Mouse (Mus musculus) lung, embryonic 15.5 days (tissue): Measurements from ENCODE around the gene Lmx1a. TPM values are rescaled to one million over a fixed set of nuclear protein-coding genes. Genes with fewer than 3 reads are reported as not detected.

Experiments used
- ATAC-seq: fragments of 200-750 bp; cut with Nextera tagmentation; 2 replicates; pipeline ENCODE4 v1.8.0; 2017; ENCODE audit warnings: moderate number of reproducible peaks, borderline replicate concordance; ENCODE audit not compliant: low FRiP score, low TSS enrichment; ENCODE audit errors: extremely low read depth
- H3K27ac ChIP-seq: fragments of 300-500 bp; sonication (generic); 2 replicates; pipeline ENCODE4 v1.5.1; 2015; ENCODE audit warnings: moderate library complexity, mild to moderate bottlenecking, inconsistent platforms
- H3K27me3 ChIP-seq: fragments of 300-500 bp; sonication (generic); 2 replicates; pipeline ENCODE4 v1.6.1; 2015; ENCODE audit warnings: inconsistent platforms
- H3K36me3 ChIP-seq: fragments of 300-500 bp; sonication (generic); 2 replicates; pipeline ENCODE4 v1.6.1; 2015; ENCODE audit warnings: inconsistent platforms
- H3K4me1 ChIP-seq: fragments of 300-500 bp; sonication (generic); 2 replicates; pipeline ENCODE4 v1.6.1; 2015; ENCODE audit warnings: inconsistent platforms
- H3K4me2 ChIP-seq: fragments of 300-500 bp; sonication (generic); 2 replicates; pipeline ENCODE4 v1.6.1; 2015; ENCODE audit warnings: inconsistent platforms, mild to moderate bottlenecking, moderate library complexity
- H3K4me3 ChIP-seq: fragments of 300-500 bp; sonication (generic); 2 replicates; pipeline ENCODE4 v1.5.1; 2015; ENCODE audit warnings: mild to moderate bottlenecking, inconsistent platforms
- H3K9ac ChIP-seq: fragments of 300-500 bp; sonication (generic); 2 replicates; pipeline ENCODE4 v1.6.1; 2015; ENCODE audit warnings: inconsistent platforms
- H3K9me3 ChIP-seq: fragments of 300-500 bp; sonication (generic); 2 replicates; pipeline ENCODE4 v1.6.1; 2016; ENCODE audit warnings: inconsistent platforms
- WGBS: fragments of 180-500 bp; shearing (Covaris S2); methylation state at CpG from one replicate; pipeline ENCODE4 v1.1.7; 2015; 5-methylcytosine and 5-hydroxymethylcytosine counted together
- polyA plus RNA-seq: library from polyadenylated mRNA; unstranded; fragments of >200 nt; fragmentation: Nextera tagmentation; extraction: Ambion mirVana; gene quantifications from 2 replicates; pipeline ENCODE4 v1.2.1, GENCODE M21; 2015

Lmx1a gene
- polyA plus RNA-seq: 0.06 TPM in 1 of 2 replicates, not detected in the other

- WGBS: 0% methylated on average over 3 of the region's 3 CpGs
- Histone ChIP-seq H3K9ac (peak within 1 kb of the TSS; percentile 31; the same call in 1 of the 2 replicates), H3K4me3 (peak within 1 kb of the TSS; percentile 49), H3K4me2 (peak within 1 kb of the TSS; percentile 94), H3K27ac (no peak within 1 kb of the TSS), H3K27me3 (peaks cover 86% of the 10 kb centered on the region), H3K4me1 (peaks cover 21% of the 10 kb centered on the region), H3K9me3 (no peaks in the 10 kb centered on the region), H3K36me3 (no peaks in the 10 kb centered on the region)
- ATAC-seq: no peak
Observed at GRCm38 (mm10) chr1:167689232-167689261, at the start of gene Lmx1a. Gene Lmx1a (plus strand): TSS chr1:167689237.

GRCm38 (mm10) chr1:167644866-167645537, 44.0 kb upstream of the Lmx1a start:
- 0 out of 2 replicates have a peak, but pooled peaks have one; percentile 19 for ATAC-seq
- 0 out of 2 replicates have a peak, but pooled peaks cover 3% of the 10 kb centered on the region for H3K4me1 ChIP-seq
- H3K9ac ChIP-seq: no peak overlapping the region
- H3K9me3 ChIP-seq: no peaks in the 10 kb centered on the region
- peaks cover 20% of the 10 kb centered on the region; the same call in 1 of the 2 replicates for H3K27me3 ChIP-seq
- no peaks in the 10 kb centered on the region for H3K36me3 ChIP-seq
- WGBS: 16% methylated on average over 16 of the region's 16 CpGs
- H3K27ac ChIP-seq: no peak overlapping the region
- H3K4me3 ChIP-seq: no peak overlapping the region
- H3K4me2 ChIP-seq: 0 out of 2 replicates have a peak overlapping the region, but pooled peaks have one; percentile 27

- Histone ChIP-seq H3K4me2 (no peak overlapping the region), H3K9me3 (no peaks in the 10 kb centered on the region), H3K36me3 (no peaks in the 10 kb centered on the region), H3K27ac (no peak overlapping the region), H3K27me3 (peaks cover 10% of the 10 kb centered on the region; the same call in 1 of the 2 replicates), H3K4me1 (0 out of 2 replicates have a peak, but pooled peaks cover 3% of the 10 kb centered on the region), H3K4me3 (no peak overlapping the region), H3K9ac (no peak overlapping the region)
- ATAC-seq: no peak
- 90% methylated on average over 3 of the region's 3 CpGs for WGBS
Observed at GRCm38 (mm10) chr1:167648670-167649069, 40.4 kb upstream of the Lmx1a start.

GRCm38 (mm10) chr1:167649122-167649633, 39.9 kb upstream of the Lmx1a start:
- H3K36me3 ChIP-seq: no peaks in the 10 kb centered on the region
- no peak overlapping the region for H3K4me3 ChIP-seq
- H3K27me3 ChIP-seq: peaks cover 7% of the 10 kb centered on the region; the same call in 1 of the 2 replicates
- 56% methylated on average over 11 of the region's 11 CpGs for WGBS
- 0 out of 2 replicates have a peak, but pooled peaks cover 3% of the 10 kb centered on the region for H3K4me1 ChIP-seq
- H3K9ac ChIP-seq: no peak overlapping the region
- H3K9me3 ChIP-seq: no peaks in the 10 kb centered on the region
- no peak overlapping the region for H3K4me2 ChIP-seq
- H3K27ac ChIP-seq: no peak overlapping the region
- ATAC-seq: no peak

- Histone ChIP-seq H3K9ac (no peak overlapping the region), H3K4me2 (no peak overlapping the region), H3K4me3 (no peak overlapping the region), H3K27ac (no peak overlapping the region), H3K36me3 (no peaks in the 10 kb centered on the region), H3K27me3 (peaks cover 7% of the 10 kb centered on the region; the same call in 1 of the 2 replicates), H3K4me1 (no peaks in the 10 kb centered on the region), H3K9me3 (no peaks in the 10 kb centered on the region)
- no peak for ATAC-seq
- 81% methylated on average over 2 of the region's 2 CpGs for WGBS
Observed at GRCm38 (mm10) chr1:167652336-167652735, 36.7 kb upstream of the Lmx1a start.

- no peaks in the 10 kb centered on the region for H3K9me3 ChIP-seq
- H3K9ac ChIP-seq: no peak overlapping the region
- H3K4me1 ChIP-seq: peaks cover 13% of the 10 kb centered on the region
- WGBS: 74% methylated on average over 3 of the region's 3 CpGs
- no peak overlapping the region for H3K27ac ChIP-seq
- peaks cover 65% of the 10 kb centered on the region for H3K27me3 ChIP-seq
- no peak overlapping the region for H3K4me2 ChIP-seq
- ATAC-seq: no peak
- H3K4me3 ChIP-seq: no peak overlapping the region
- no peaks in the 10 kb centered on the region for H3K36me3 ChIP-seq
Observed at GRCm38 (mm10) chr1:167659065-167659464, 30.0 kb upstream of the Lmx1a start.

GRCm38 (mm10) chr1:167660521-167661101, 28.4 kb upstream of the Lmx1a start:
- H3K27me3 ChIP-seq: peaks cover 66% of the 10 kb centered on the region
- 2% methylated on average over 21 of the region's 21 CpGs for WGBS
- H3K27ac ChIP-seq: no peak overlapping the region
- peaks cover 13% of the 10 kb centered on the region for H3K4me1 ChIP-seq
- peak overlapping the region; percentile 11 for H3K4me3 ChIP-seq
- peak; percentile 43; the same call in 1 of the 2 replicates for ATAC-seq
- H3K36me3 ChIP-seq: no peaks in the 10 kb centered on the region
- H3K9ac ChIP-seq: no peak overlapping the region
- H3K9me3 ChIP-seq: no peaks in the 10 kb centered on the region
- H3K4me2 ChIP-seq: peak overlapping the region; percentile 51

GRCm38 (mm10) chr1:167661123-167661522, 27.9 kb upstream of the Lmx1a start:
- H3K9me3 ChIP-seq: no peaks in the 10 kb centered on the region
- H3K36me3 ChIP-seq: no peaks in the 10 kb centered on the region
- H3K4me1 ChIP-seq: peaks cover 13% of the 10 kb centered on the region
- peak overlapping the region; percentile 11 for H3K4me3 ChIP-seq
- no peak overlapping the region for H3K9ac ChIP-seq
- H3K4me2 ChIP-seq: peak overlapping the region; percentile 51
- 2% methylated on average over 19 of the region's 19 CpGs for WGBS
- ATAC-seq: peak; percentile 56; the same call in 1 of the 2 replicates
- peaks cover 66% of the 10 kb centered on the region for H3K27me3 ChIP-seq
- no peak overlapping the region for H3K27ac ChIP-seq

GRCm38 (mm10) chr1:167663136-167663535, 25.9 kb upstream of the Lmx1a start:
- no peak overlapping the region for H3K9ac ChIP-seq
- 78% methylated on average over 5 of the region's 5 CpGs for WGBS
- no peak overlapping the region for H3K4me2 ChIP-seq
- H3K27me3 ChIP-seq: peaks cover 55% of the 10 kb centered on the region
- no peaks in the 10 kb centered on the region for H3K9me3 ChIP-seq
- peaks cover 13% of the 10 kb centered on the region for H3K4me1 ChIP-seq
- H3K36me3 ChIP-seq: no peaks in the 10 kb centered on the region
- ATAC-seq: no peak
- H3K4me3 ChIP-seq: no peak overlapping the region
- no peak overlapping the region for H3K27ac ChIP-seq

GRCm38 (mm10) chr1:167669796-167670195, 19.2 kb upstream of the Lmx1a start:
- Histone ChIP-seq H3K27me3 (peaks cover 40% of the 10 kb centered on the region), H3K9me3 (no peaks in the 10 kb centered on the region), H3K27ac (no peak overlapping the region), H3K4me3 (no peak overlapping the region), H3K9ac (no peak overlapping the region), H3K4me2 (no peak overlapping the region), H3K36me3 (no peaks in the 10 kb centered on the region), H3K4me1 (no peaks in the 10 kb centered on the region)
- ATAC-seq: no peak; the same call in 1 of the 2 replicates
- WGBS: 29% methylated on average over 6 of the region's 6 CpGs

GRCm38 (mm10) chr1:167672433-167672987, 16.5 kb upstream of the Lmx1a start:
- Histone ChIP-seq H3K36me3 (no peaks in the 10 kb centered on the region), H3K4me3 (no peak overlapping the region), H3K27ac (no peak overlapping the region), H3K4me2 (no peak overlapping the region), H3K27me3 (peaks cover 47% of the 10 kb centered on the region), H3K9me3 (no peaks in the 10 kb centered on the region), H3K4me1 (no peaks in the 10 kb centered on the region), H3K9ac (no peak overlapping the region)
- WGBS: 11% methylated on average over 17 of the region's 17 CpGs
- ATAC-seq: no peak

GRCm38 (mm10) chr1:167679061-167679460, 10.0 kb upstream of the Lmx1a start:
- H3K36me3 ChIP-seq: no peaks in the 10 kb centered on the region
- no peak overlapping the region for H3K4me3 ChIP-seq
- H3K27ac ChIP-seq: no peak overlapping the region
- no peaks in the 10 kb centered on the region for H3K9me3 ChIP-seq
- H3K9ac ChIP-seq: no peak overlapping the region
- H3K4me1 ChIP-seq: no peaks in the 10 kb centered on the region
- no peak overlapping the region for H3K4me2 ChIP-seq
- peaks cover 16% of the 10 kb centered on the region; the same call in 1 of the 2 replicates for H3K27me3 ChIP-seq
- ATAC-seq: no peak
- 87% methylated on average over 6 of the region's 6 CpGs for WGBS
